Mouse (Mus musculus) hindbrain, embryonic 15.5 days (tissue): Measurements from ENCODE around the gene Slamf8. TPM values are rescaled to one million over a fixed set of nuclear protein-coding genes. Genes with fewer than 3 reads are reported as not detected.

Experiments
- ATAC-seq: fragments of 200-750 bp; cut with Nextera tagmentation; 2 replicates; pipeline ENCODE4 v1.8.0; 2017; ENCODE audit warnings: low read depth, moderate number of reproducible peaks, moderate TSS enrichment; ENCODE audit not compliant: low FRiP score
- H3K27ac ChIP-seq: fragments of 300-500 bp; sonication (generic); replicated peaks from 2 replicates; pipeline ENCODE4 v1.5.1; 2015; ENCODE audit warnings: mild to moderate bottlenecking, inconsistent platforms
- H3K27me3 ChIP-seq: fragments of 300-500 bp; sonication (generic); 2 replicates; pipeline ENCODE4 v1.6.1; 2015; ENCODE audit warnings: control low read depth, inconsistent platforms
- H3K36me3 ChIP-seq: fragments of 300-500 bp; sonication (generic); 2 replicates; pipeline ENCODE4 v1.6.1; 2015; ENCODE audit warnings: control low read depth, inconsistent platforms
- H3K4me1 ChIP-seq: fragments of 300-500 bp; sonication (generic); replicated peaks from 2 replicates; pipeline ENCODE4 v1.6.1; 2015; ENCODE audit warnings: control low read depth, inconsistent platforms
- H3K4me2 ChIP-seq: fragments of 300-500 bp; sonication (generic); 2 replicates; pipeline ENCODE4 v1.6.1; 2015; ENCODE audit warnings: moderate library complexity, mild to moderate bottlenecking, inconsistent platforms
- H3K4me3 ChIP-seq: fragments of 300-500 bp; sonication (generic); 2 replicates; pipeline ENCODE4 v1.5.1; 2015; ENCODE audit warnings: mild to moderate bottlenecking, inconsistent platforms
- H3K9ac ChIP-seq: fragments of 300-500 bp; sonication (generic); 2 replicates; pipeline ENCODE4 v1.6.1; 2015; ENCODE audit warnings: inconsistent platforms
- H3K9me3 ChIP-seq: fragments of 300-500 bp; sonication (generic); 2 replicates; pipeline ENCODE4 v1.6.1; 2016; ENCODE audit warnings: control low read depth, inconsistent platforms
- WGBS: fragments of 180-500 bp; shearing (Covaris S2); methylation state at CpG from one replicate; pipeline ENCODE4 v1.1.7; 2015; 5-methylcytosine and 5-hydroxymethylcytosine counted together
- polyA plus RNA-seq: library from polyadenylated mRNA; unstranded; fragments of >200 nt; fragmentation: Nextera tagmentation; extraction: Ambion mirVana; gene quantifications from 2 replicates; pipeline ENCODE4 v1.2.1, GENCODE M21; 2015

Slamf8 gene
- polyA plus RNA-seq, 1 experiment from 2014 or later = not detected

DNA sequence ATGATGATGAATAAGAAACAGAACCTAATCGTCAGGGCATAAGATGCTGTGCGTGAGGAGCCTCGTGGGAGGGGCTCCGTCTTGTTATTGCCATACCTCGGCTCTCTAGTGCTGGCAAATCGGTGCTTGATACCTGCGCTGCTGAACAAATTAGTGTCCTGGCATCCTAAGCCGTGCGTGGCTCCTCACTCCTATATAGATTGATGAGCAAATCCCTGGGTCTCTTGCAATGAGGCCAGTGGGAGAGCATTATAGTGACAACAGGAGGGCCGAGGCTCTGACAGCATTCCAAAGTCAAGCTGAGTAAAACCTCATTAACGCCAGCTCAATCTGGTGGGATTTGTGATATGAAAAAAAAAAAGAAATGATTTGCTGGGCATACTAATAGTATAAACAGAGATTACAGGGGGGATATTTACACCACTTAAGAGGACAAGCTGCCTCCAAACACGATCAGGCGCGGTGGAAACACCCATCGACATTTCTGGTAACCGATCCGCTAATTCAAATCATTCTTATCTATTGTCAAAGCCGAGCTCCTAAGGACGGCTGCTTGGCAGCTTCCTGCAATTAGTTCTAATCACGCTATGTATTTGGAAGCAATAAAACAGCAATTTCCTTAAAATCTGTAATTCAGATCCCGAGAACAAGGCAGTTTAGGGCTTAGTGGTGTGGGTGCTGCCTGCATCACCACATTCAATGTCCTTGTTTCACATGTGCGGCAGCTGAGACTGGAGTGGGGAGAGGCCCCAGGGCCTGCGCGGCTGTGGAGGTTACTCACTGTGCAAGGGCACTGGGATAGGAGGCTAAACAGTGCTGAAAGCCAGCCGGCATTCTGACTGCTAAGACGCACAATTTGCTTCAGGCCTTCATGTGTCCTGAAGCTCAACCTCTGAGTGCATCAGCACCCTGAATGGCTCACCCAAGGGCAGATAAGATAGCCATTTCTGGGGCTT, 4.5 kb downstream of the Slamf8 start:
- WGBS = 17% methylated on average over 26 of the region's 26 CpGs
- Histone ChIP-seq H3K27ac (peak overlapping the region; percentile 47), H3K4me2 (peak overlapping the region; percentile 24), H3K4me1 (peaks cover 14% of the 10 kb centered on the region), H3K27me3 (no peaks in the 10 kb centered on the region; the same call in 1 of the 2 replicates), H3K4me3 (no peak overlapping the region), H3K9me3 (no peaks in the 10 kb centered on the region), H3K9ac (no peak overlapping the region), H3K36me3 (no peaks in the 10 kb centered on the region)
- ATAC-seq = peak; percentile 58; the same call in 1 of the 2 replicates

DNA sequence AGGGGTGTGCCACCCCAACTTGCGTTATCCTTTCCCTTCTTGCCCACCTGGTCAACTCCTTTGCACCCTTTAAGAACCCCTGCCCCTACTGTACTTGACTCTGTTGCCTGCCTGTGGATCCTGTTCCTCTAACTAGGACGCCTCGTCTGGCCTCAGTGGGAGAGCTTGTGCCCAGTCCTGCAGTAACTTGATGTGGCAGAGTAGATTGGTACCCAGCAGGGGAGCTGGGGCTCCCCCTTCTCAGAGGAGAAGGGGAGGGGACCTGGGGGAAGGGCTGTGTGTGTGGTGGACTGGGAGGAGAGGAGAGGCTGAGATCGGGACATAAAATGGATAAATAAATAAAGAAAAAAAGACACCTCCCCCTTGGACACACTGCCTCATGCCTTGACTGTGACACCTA, 5.3 kb downstream of the Slamf8 start:
- no peaks in the 10 kb centered on the region for H3K36me3 ChIP-seq
- H3K4me2 ChIP-seq = peak overlapping the region; percentile 24; the same call in 1 of the 2 replicates
- H3K9me3 ChIP-seq = no peaks in the 10 kb centered on the region
- no peaks in the 10 kb centered on the region; the same call in 1 of the 2 replicates for H3K27me3 ChIP-seq
- peak; percentile 39 for ATAC-seq
- H3K27ac ChIP-seq = no peak overlapping the region
- H3K4me3 ChIP-seq = no peak overlapping the region
- WGBS = 45% methylated on average over 4 of the region's 4 CpGs
- peaks cover 14% of the 10 kb centered on the region for H3K4me1 ChIP-seq
- H3K9ac ChIP-seq = no peak overlapping the region

DNA sequence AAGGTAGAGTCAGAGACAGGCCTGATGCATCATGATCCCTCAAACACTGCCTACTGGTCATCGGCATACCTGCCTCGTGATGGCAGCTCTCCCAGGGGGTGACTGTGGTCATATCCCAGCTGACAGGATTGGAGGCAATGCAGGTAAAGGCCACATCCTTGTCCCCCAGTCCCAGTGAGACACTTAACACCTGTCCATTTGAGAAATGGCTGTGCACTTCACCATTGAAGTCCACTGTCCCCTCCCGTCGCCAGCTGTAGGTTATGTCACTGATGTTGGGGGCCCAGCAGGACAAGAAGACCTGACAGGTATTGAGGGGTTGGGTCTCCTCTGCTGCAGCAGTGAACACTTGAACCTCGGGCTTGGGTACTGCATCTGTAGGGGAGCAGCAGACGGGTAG, 6.1 kb downstream of the Slamf8 start:
- Histone ChIP-seq H3K27me3 (no peaks in the 10 kb centered on the region; the same call in 1 of the 2 replicates), H3K4me3 (no peak overlapping the region), H3K9ac (no peak overlapping the region), H3K4me2 (no peak overlapping the region), H3K9me3 (no peaks in the 10 kb centered on the region), H3K36me3 (no peaks in the 10 kb centered on the region), H3K4me1 (peaks cover 14% of the 10 kb centered on the region), H3K27ac (no peak overlapping the region)
- ATAC-seq = no peak
- 89% methylated on average over 6 of the region's 6 CpGs for WGBS

DNA sequence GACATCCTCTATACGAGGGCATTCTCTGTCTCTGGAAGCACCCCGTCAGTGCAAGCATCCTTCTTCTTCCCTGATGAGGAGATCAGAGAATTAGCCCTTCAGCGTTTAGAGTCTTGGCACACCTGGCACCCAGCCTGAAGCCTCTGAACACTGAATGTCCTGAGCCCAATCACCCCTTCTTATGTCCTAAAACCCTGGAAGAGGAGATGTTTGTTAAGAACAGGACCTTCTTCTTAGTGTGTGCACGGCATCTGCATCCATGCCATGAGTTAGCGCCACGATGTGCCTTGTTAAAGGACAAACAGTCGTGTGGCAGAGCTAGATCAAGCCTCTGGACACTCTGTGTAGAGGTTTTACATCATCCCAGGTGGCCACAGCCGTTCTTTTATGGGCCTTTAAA, 7.9 kb downstream of the Slamf8 start:
- WGBS = 89% methylated on average over 8 of the region's 8 CpGs
- Histone ChIP-seq H3K27ac (no peak overlapping the region), H3K4me2 (no peak overlapping the region), H3K4me1 (peaks cover 14% of the 10 kb centered on the region), H3K27me3 (no peaks in the 10 kb centered on the region; the same call in 1 of the 2 replicates), H3K9ac (no peak overlapping the region), H3K36me3 (no peaks in the 10 kb centered on the region), H3K9me3 (no peaks in the 10 kb centered on the region), H3K4me3 (no peak overlapping the region)
- ATAC-seq = no peak

DNA sequence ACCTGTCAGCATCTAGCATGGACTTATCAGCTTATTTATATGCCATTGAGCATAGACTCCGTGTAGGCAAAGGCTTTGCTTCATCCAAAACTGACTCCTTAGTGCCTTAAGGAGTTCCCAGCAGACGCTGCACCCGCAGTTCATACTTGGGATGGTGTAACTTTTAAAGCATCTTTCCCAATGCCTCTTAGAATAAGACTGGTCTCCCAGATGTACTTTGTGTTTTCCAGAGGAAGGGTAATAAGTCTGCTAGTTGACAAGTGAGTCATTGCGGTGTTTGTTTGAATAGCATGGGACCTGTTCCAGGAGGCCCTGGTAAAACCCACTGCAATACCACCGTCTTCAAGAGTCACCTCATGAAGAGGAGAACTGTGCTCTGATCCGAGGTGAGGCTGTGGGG, 10.3 kb downstream of the Slamf8 start:
- H3K27ac ChIP-seq = no peak overlapping the region
- H3K9me3 ChIP-seq = no peaks in the 10 kb centered on the region
- peaks cover under 1% of the 10 kb centered on the region; the same call in 1 of the 2 replicates for H3K4me1 ChIP-seq
- H3K4me3 ChIP-seq = no peak overlapping the region
- H3K9ac ChIP-seq = no peak overlapping the region
- ATAC-seq = no peak
- H3K27me3 ChIP-seq = no peaks in the 10 kb centered on the region; the same call in 1 of the 2 replicates
- H3K4me2 ChIP-seq = no peak overlapping the region
- 78% methylated on average over 6 of the region's 6 CpGs for WGBS
- no peaks in the 10 kb centered on the region for H3K36me3 ChIP-seq

DNA sequence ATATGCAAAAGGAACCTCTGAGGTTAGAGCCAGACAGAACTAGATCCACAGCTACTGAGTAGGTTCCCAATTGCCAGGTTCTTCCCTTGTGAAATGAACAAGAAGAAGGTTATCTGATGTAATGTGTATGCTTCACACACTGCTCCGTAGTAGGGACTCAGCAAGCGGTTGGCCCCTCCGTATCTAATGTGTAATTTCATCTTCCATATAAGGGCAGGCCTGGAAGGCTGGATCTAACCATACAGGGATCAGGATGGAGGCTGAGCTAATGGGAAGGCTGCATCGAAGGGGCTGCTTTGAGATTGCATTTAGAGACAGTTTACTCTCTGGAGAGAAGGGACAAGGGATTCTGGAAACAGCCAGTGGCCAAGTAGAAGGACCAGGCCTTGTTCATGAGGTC, 22.6 kb downstream of the Slamf8 start:
- H3K9ac ChIP-seq = no peak overlapping the region
- WGBS = 54% methylated on average over 4 of the region's 4 CpGs
- no peak overlapping the region for H3K4me2 ChIP-seq
- no peak overlapping the region for H3K4me3 ChIP-seq
- H3K4me1 ChIP-seq = peaks cover 5% of the 10 kb centered on the region; the same call in 1 of the 2 replicates
- H3K27ac ChIP-seq = no peak overlapping the region
- H3K9me3 ChIP-seq = no peaks in the 10 kb centered on the region
- no peaks in the 10 kb centered on the region for H3K36me3 ChIP-seq
- no peaks in the 10 kb centered on the region for H3K27me3 ChIP-seq
- ATAC-seq = no peak

DNA sequence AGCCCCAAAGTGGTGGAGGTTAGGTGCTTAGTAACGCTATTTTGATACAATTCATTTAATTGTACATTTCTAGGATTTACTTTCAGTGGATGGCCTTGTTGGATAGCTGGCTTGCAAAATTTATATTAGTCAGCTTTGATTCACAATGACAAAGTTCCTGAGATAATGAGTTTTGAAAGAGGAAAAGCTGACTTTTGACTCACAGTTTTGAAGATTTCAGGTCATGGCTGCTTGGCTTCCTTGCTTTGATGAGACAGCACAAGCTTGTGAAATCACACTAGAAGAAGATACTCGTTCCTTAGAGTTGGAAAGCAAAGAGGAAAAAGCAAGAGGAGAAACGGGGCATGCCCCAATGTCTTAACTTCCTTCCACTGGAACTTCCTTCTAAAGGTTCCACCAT, 24.2 kb downstream of the Slamf8 start:
- Histone ChIP-seq H3K4me2 (no peak overlapping the region), H3K27ac (no peak overlapping the region), H3K36me3 (no peaks in the 10 kb centered on the region), H3K9ac (no peak overlapping the region), H3K4me1 (peaks cover 16% of the 10 kb centered on the region), H3K9me3 (no peaks in the 10 kb centered on the region), H3K27me3 (peaks cover 9% of the 10 kb centered on the region; the same call in 1 of the 2 replicates), H3K4me3 (no peak overlapping the region)
- 81% methylated on average over 3 of the region's 3 CpGs for WGBS
- no peak for ATAC-seq

DNA sequence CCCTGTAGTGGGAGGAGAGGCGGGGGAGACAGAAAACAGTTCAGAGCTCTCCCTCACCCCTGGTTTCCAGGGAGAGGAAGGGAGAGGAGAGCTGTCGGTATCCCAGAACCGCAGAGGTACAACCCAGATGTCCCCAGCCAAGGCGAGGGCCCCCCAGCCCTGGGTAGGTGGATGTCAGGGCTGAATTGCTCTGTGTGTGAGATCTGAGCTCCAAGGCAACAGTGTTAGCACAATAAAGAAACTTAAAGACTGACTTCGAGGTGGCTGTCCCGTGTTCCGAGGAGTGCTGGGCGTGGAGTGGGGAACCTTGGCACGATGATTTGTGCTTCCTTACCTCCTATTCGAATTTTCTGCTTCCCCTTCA, 26.9 kb downstream of the Slamf8 start:
- peak overlapping the region; percentile 58 for H3K9ac ChIP-seq
- H3K27ac ChIP-seq = 0 out of 2 replicates have a peak overlapping the region, but pooled peaks have one; percentile 44
- peaks cover 10% of the 10 kb centered on the region; the same call in 1 of the 2 replicates for H3K27me3 ChIP-seq
- 1% methylated on average over 9 of the region's 10 CpGs for WGBS
- H3K4me3 ChIP-seq = peak overlapping the region; percentile 62
- peaks cover 16% of the 10 kb centered on the region for H3K4me1 ChIP-seq
- no peaks in the 10 kb centered on the region for H3K9me3 ChIP-seq
- H3K36me3 ChIP-seq = no peaks in the 10 kb centered on the region
- no peak for ATAC-seq
- peak overlapping the region; percentile 87 for H3K4me2 ChIP-seq

DNA sequence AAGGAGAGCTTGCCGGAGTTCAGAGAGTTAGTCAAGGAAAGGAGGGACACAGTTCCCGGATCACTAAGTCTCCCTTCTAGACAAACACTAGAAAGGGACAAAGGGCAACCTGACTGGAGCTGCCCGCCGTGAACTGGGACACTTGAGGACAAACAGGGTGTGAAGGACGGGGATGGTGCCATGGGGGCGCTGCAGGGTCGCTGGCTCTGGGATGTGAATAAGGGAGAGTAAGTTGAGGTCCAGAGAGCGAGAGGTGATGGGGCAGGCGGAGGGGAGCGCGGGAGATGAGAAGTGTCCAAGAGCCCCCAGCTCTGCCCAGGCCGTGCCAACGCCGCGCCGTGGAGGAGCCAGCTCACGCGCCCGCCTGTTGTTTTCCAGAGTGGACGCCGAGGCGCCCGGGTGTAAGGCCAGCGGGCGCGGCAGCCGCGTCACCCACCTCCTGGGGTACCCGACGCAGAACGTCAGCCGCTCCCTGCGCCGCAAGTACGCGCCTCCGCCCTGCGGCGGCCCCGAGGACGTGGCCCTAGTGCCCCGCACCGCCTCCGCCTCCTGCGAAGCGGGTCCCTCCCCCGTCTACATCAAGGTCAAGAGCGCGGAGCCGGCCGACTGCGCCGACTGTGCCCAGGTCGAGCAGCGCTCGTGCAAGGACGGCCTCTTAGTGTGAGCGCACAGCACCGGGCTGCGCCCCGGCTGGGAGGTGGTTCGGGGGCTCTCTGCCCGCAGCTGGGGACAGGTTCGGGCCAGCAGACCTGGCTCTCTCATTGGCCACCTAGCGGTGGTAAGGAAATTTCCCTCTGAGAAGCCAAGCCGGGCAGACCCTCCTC, 27.5 kb downstream of the Slamf8 start:
- peak; percentile 88 for ATAC-seq
- no peaks in the 10 kb centered on the region for H3K9me3 ChIP-seq
- H3K4me1 ChIP-seq = peaks cover 16% of the 10 kb centered on the region
- H3K9ac ChIP-seq = peak overlapping the region; percentile 58
- H3K36me3 ChIP-seq = no peaks in the 10 kb centered on the region
- H3K4me2 ChIP-seq = peak overlapping the region; percentile 87
- H3K27ac ChIP-seq = peak overlapping the region; percentile 74
- under 1% methylated on average over 59 of the region's 66 CpGs for WGBS
- peaks cover 10% of the 10 kb centered on the region; the same call in 1 of the 2 replicates for H3K27me3 ChIP-seq
- H3K4me3 ChIP-seq = peak overlapping the region; percentile 62

DNA sequence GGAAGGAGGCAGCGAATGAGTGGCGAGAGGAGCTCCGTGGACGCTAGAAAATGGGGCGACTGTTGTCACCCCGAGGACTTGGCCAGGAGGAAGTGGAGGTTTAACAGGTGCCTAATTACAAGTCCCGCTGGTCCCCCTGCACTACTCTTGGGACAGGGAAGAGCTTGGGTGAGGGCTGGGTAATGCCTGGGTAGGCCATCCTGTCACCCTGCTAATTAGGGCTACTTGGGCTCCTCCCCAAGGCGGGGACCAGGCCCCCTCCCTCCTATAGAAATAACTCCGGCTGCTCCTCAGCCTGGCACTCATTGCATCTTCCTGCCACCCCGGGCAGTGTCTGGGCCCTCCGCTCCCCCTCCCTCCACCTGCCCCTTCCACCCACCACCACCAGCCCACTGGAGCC, 34.7 kb downstream of the Slamf8 start, which contains the start of gene Vsig8:
Gene Vsig8 (plus strand): TSS at position 301 of the 400 bp plus-strand sequence.
- H3K36me3 ChIP-seq = no peaks in the 10 kb centered on the region
- no peaks in the 10 kb centered on the region for H3K27me3 ChIP-seq
- no peaks in the 10 kb centered on the region for H3K9me3 ChIP-seq
- 86% methylated on average over 11 of the region's 11 CpGs for WGBS
- no peak within 1 kb of the TSS for H3K27ac ChIP-seq
- no peak within 1 kb of the TSS for H3K4me3 ChIP-seq
- no peak within 1 kb of the TSS for H3K4me2 ChIP-seq
- no peak for ATAC-seq
- no peak within 1 kb of the TSS for H3K9ac ChIP-seq
- H3K4me1 ChIP-seq = peaks cover 5% of the 10 kb centered on the region

DNA sequence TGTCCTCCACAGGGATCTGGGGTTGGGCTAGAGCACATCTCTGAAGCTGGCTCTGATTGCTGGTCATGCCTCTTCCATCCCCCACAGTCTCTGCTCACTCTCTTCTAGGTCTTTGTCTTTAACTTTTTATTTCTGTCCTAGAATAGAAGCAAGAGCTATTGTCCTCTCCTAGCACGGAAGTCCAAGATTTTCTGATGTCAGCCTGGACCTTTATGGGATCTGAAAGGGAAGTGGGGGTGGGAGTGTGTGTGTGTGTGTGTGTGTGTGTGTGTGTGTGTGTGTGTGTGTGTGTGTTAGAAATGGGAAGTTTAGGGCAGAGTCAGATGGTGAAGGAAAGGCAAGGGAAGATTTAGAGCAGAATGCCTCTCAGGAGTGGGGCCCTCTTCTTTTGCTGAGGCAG, 37.7 kb downstream of the Slamf8 start:
- Histone ChIP-seq H3K4me3 (no peak overlapping the region), H3K27ac (no peak overlapping the region), H3K9me3 (no peaks in the 10 kb centered on the region), H3K4me2 (no peak overlapping the region), H3K27me3 (no peaks in the 10 kb centered on the region), H3K4me1 (peaks cover 20% of the 10 kb centered on the region), H3K9ac (no peak overlapping the region), H3K36me3 (no peaks in the 10 kb centered on the region)
- no peak for ATAC-seq
- 49% methylated on average over 1 of the region's 1 CpGs for WGBS

DNA sequence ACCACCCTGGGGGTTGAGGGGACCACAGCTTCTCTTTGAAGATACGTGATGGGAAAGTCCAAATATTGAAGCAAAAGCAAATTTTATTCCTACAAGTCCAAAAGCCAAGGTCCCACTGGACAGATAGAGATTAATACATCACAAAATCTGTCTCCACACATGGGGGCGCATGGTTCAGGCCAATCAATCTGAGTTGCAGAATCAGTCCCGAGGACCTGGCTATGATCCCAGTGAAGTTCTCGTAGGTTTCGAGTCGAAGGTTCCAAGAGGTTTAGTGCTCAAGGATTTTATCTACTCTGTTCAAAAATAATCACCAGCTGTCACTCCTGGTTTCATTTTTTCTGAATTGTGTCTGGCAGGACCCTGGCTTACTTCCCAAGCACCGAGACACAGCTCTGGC, 39.4 kb downstream of the Slamf8 start:
- no peaks in the 10 kb centered on the region for H3K36me3 ChIP-seq
- H3K9me3 ChIP-seq = no peaks in the 10 kb centered on the region
- no peaks in the 10 kb centered on the region for H3K27me3 ChIP-seq
- no peak for ATAC-seq
- WGBS = 41% methylated on average over 7 of the region's 7 CpGs
- no peak overlapping the region for H3K9ac ChIP-seq
- peak overlapping the region; percentile 36 for H3K4me3 ChIP-seq
- peaks cover 20% of the 10 kb centered on the region for H3K4me1 ChIP-seq
- H3K27ac ChIP-seq = no peak overlapping the region
- peak overlapping the region; percentile 56 for H3K4me2 ChIP-seq
